In the genomic region with DNA sequence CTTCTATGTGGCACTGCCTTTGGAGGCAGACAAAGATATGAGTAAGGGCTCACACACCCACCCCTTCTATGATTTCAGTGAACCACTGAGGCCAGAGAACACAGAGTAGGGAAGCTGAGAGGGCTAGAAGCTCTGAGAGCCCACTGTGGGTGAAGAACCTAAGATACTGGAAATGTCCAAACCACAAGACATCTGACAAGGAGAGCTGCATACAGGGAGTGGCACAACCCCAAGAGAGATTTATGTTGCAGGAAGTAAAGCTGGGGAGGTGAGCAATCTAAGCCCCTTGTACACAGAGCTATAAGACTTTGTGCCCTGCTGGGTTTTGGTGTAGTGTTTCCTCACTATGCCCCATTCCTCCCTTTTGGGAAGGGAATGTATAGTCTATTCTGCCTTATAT, we compare ENCODE assay signal across 29 mouse cellular contexts. TPM values are rescaled to one million over a fixed set of nuclear protein-coding genes. Genes with fewer than 3 reads are reported as not detected.
"Had no signal": no experiment of that assay in that cellular context is flagged by ENCODE, and none has a peak within 500 bp of the region (broad histone marks: within the 10 kb centered on the region; RNA-seq: fewer than 3 reads in every experiment).

No protein-coding gene starts in this region.

- H3K4me2 ChIP-seq: heart, embryonic 12.5 days; hindbrain, embryonic 13.5 days; hindbrain, embryonic 15.5 days; kidney, embryonic 15.5 days; limb, embryonic 13.5 days; limb, embryonic 15.5 days; liver, embryonic 12.5 days had no signal

- H3K27me3 ChIP-seq: heart, embryonic 12.5 days; hindbrain, embryonic 15.5 days; limb, embryonic 13.5 days; liver, embryonic 12.5 days had no signal

- DNase-seq: gastrocnemius, adult 2 months; gastrocnemius, postnatal 10 days; gastrocnemius, postnatal 25 days; heart, adult 18-20 months; heart, postnatal 10 days; heart, postnatal 36 days; kidney, adult 11 months; kidney, adult 2 months; kidney, adult 9 months; kidney, postnatal 14 days; kidney, postnatal 36 days; left cerebral cortex, postnatal 4 days had no signal

- H3K27ac ChIP-seq: gastrocnemius, adult 2 months; heart, embryonic 10.5 days; hindbrain, embryonic 13.5 days; hindbrain, embryonic 15.5 days; hindbrain, postnatal 0 days; kidney, embryonic 15.5 days; kidney, postnatal 0 days; left cerebral cortex, adult 2 months; limb, embryonic 13.5 days; limb, embryonic 15.5 days; liver, embryonic 12.5 days; liver, embryonic 14.5 days had no signal

- H3K9me3 ChIP-seq: heart, embryonic 10.5 days; hindbrain, embryonic 15.5 days; kidney, embryonic 15.5 days; limb, embryonic 15.5 days; liver, embryonic 12.5 days had no signal

- H3K4me3 ChIP-seq: gastrocnemius, adult 2 months; heart, embryonic 10.5 days; heart, embryonic 12.5 days; hindbrain, embryonic 13.5 days; hindbrain, embryonic 15.5 days; kidney, embryonic 15.5 days; left cerebral cortex, adult 2 months; limb, embryonic 13.5 days; limb, embryonic 15.5 days; liver, embryonic 12.5 days had no signal

- ATAC-seq: hindbrain, postnatal 0 days; intestine, embryonic 16.5 days; liver, embryonic 12.5 days had no signal

- H3K36me3 ChIP-seq: hindbrain, embryonic 15.5 days; limb, embryonic 15.5 days had no signal

- H3K4me1 ChIP-seq: heart, embryonic 10.5 days had no signal

- H3K9ac ChIP-seq: heart, embryonic 12.5 days; hindbrain, embryonic 13.5 days; hindbrain, embryonic 15.5 days; kidney, embryonic 15.5 days; limb, embryonic 13.5 days; limb, embryonic 15.5 days; liver, embryonic 12.5 days; liver, embryonic 14.5 days had no signal

RNA-seq across cellular contexts. Expression of gene Pou4f1, which starts 51.3 kb away (rescaled TPM):
- total RNA-seq: hematopoietic stem cell, adult 5-6 weeks; layer of hippocampus, adult 18-20 months; layer of hippocampus, postnatal 10 days; left cerebral cortex, adult 2 months; liver, adult 2 months had no signal
- polyA plus RNA-seq: heart, embryonic 12.5 days; kidney, adult 2 months; liver, adult 2 months had no signal
